Mouse (Mus musculus) embryonic facial prominence, embryonic 15.5 days (tissue): ENCODE data around the gene Rabggtb. TPM values are rescaled to one million over a fixed set of nuclear protein-coding genes. Genes with fewer than 3 reads are reported as not detected.
"Not testable (repeated sequence)": the region's sequence is repeated elsewhere in the genome, so short reads cannot be mapped to it uniquely, and the experiment has no call there.

ENCODE experiments used
- ATAC-seq: fragments of 200-750 bp; cut with Nextera tagmentation; 2 replicates; pipeline ENCODE4 v1.8.0; 2017; ENCODE audit warnings: low read depth, moderate TSS enrichment; ENCODE audit not compliant: insufficient number of reproducible peaks, low FRiP score, low TSS enrichment
- H3K27ac ChIP-seq: fragments of 300-500 bp; sonication (generic); replicated peaks from 2 replicates; pipeline ENCODE4 v1.5.1; 2015; ENCODE audit warnings: mild to moderate bottlenecking, inconsistent platforms
- H3K27me3 ChIP-seq: fragments of 300-500 bp; sonication (generic); 2 replicates; pipeline ENCODE4 v1.6.1; 2015; ENCODE audit warnings: inconsistent platforms
- H3K36me3 ChIP-seq: fragments of 300-500 bp; sonication (generic); 2 replicates; pipeline ENCODE4 v1.6.1; 2015; ENCODE audit warnings: mild to moderate bottlenecking, inconsistent platforms
- H3K4me1 ChIP-seq: fragments of 300-500 bp; sonication (generic); 2 replicates; pipeline ENCODE4 v1.6.1; 2015; ENCODE audit warnings: inconsistent platforms
- H3K4me2 ChIP-seq: fragments of 300-500 bp; sonication (generic); replicated peaks from 2 replicates; pipeline ENCODE4 v1.6.1; 2015; ENCODE audit warnings: mild to moderate bottlenecking, inconsistent platforms
- H3K4me3 ChIP-seq: fragments of 300-500 bp; sonication (generic); replicated peaks from 2 replicates; pipeline ENCODE4 v1.5.1; 2015; ENCODE audit warnings: mild to moderate bottlenecking, inconsistent platforms
- H3K9ac ChIP-seq: fragments of 300-500 bp; sonication (generic); 2 replicates; pipeline ENCODE4 v1.6.1; 2015; ENCODE audit warnings: inconsistent platforms
- H3K9me3 ChIP-seq: fragments of 300-500 bp; sonication (generic); replicated peaks from 2 replicates; pipeline ENCODE4 v1.6.1; 2016; ENCODE audit warnings: inconsistent platforms
- WGBS: fragments of 180-500 bp; shearing (Covaris S2); methylation state at CpG from one replicate; pipeline ENCODE4 v1.1.7; 2015; 5-methylcytosine and 5-hydroxymethylcytosine counted together
- polyA plus RNA-seq: library from polyadenylated mRNA; unstranded; fragments of >200 nt; fragmentation: Nextera tagmentation; extraction: Ambion mirVana; gene quantifications from 2 replicates; pipeline ENCODE4 v1.2.1, GENCODE M21; 2015

The Rabggtb gene
- polyA plus RNA-seq, 1 experiment from 2014 or later: 46.5 TPM

DNA sequence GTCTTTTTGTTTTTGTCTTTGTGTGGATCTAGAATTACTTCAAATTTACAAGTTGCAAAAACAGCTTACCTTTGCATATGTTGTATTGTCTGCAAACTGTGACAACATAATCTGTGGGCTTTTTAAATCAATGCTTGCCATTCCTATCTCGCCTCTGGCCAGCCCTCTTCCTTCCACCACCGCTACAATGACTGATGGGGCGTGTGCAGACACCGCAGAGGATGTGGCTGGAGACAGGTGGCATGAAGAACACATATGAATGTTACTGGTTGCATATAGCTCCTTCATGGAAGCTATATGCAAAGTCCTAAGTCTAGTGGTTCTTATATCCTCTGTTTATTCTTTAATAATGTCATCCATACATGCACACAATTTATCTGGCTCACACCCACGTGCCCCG is 15.6 kb downstream of the Rabggtb start:
- H3K27me3 ChIP-seq: no peaks in the 10 kb centered on the region
- H3K36me3 ChIP-seq: no peaks in the 10 kb centered on the region
- no peak overlapping the region for H3K4me3 ChIP-seq
- H3K4me2 ChIP-seq: no peak overlapping the region
- no peak for ATAC-seq
- H3K9me3 ChIP-seq: no peaks in the 10 kb centered on the region
- no peak overlapping the region for H3K9ac ChIP-seq
- no peaks in the 10 kb centered on the region for H3K4me1 ChIP-seq
- 60% methylated on average over 6 of the region's 6 CpGs for WGBS
- H3K27ac ChIP-seq: no peak overlapping the region

DNA sequence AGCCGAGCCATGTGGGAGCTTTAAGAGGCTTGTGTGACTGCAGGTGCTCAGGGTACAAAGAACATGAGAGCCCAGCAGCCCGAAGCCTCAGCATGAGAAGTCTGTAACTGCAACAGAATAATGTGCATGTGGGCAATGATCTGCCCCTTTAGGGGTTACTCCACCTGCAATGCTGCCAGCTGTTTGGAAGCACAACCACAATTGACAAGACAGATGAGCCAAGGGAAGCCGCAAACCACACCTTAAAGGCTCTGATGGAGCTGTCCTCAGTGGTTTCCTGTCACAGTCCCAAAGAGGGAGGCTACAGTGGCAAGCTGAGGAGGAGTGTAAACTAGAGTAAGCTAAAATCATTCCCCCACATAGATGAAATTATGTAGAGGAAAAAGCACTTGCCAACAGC is 17.4 kb downstream of the Rabggtb start:
- no peak overlapping the region for H3K27ac ChIP-seq
- WGBS: 85% methylated on average over 3 of the region's 3 CpGs
- no peaks in the 10 kb centered on the region for H3K4me1 ChIP-seq
- no peaks in the 10 kb centered on the region for H3K27me3 ChIP-seq
- H3K9me3 ChIP-seq: no peaks in the 10 kb centered on the region
- no peak for ATAC-seq
- H3K4me2 ChIP-seq: no peak overlapping the region
- no peaks in the 10 kb centered on the region for H3K36me3 ChIP-seq
- H3K4me3 ChIP-seq: no peak overlapping the region
- H3K9ac ChIP-seq: no peak overlapping the region

DNA sequence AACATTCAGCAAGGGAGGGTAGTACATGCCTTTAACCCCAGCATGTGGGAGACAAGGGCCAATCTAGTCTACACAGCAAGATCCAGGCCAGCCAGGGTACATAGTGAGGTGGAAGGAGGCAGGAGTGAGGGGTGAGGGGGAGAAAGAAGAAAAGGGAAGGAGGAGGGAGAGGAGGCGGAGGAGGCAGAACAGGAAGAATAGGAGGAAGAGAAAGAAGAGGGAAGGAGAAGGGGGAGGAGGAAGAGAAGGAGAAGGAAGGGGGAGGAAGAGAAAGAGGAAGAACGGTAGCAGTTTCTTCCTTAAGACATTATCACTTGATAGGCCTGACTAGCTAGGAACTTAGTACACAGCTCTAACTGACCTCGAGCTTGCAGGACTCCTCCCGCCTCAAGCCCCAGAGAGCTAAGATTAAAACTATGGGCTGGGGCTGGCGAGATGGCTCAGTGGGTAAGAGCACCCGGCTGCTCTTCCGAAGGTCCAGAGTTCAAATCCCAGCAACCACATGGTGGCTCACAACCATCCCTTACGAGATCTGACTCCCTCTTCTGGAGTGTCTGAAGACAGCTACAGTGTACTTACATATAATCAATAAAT is 23.5 kb downstream of the Rabggtb start:
- Histone ChIP-seq H3K27me3 (no peaks in the 10 kb centered on the region), H3K9ac (no peak overlapping the region), H3K4me1 (no peaks in the 10 kb centered on the region), H3K36me3 (no peaks in the 10 kb centered on the region), H3K27ac (no peak overlapping the region), H3K4me3 (no peak overlapping the region), H3K4me2 (no peak overlapping the region), H3K9me3 (no peaks in the 10 kb centered on the region)
- no peak for ATAC-seq
- WGBS: 70% methylated on average over 7 of the region's 8 CpGs

DNA sequence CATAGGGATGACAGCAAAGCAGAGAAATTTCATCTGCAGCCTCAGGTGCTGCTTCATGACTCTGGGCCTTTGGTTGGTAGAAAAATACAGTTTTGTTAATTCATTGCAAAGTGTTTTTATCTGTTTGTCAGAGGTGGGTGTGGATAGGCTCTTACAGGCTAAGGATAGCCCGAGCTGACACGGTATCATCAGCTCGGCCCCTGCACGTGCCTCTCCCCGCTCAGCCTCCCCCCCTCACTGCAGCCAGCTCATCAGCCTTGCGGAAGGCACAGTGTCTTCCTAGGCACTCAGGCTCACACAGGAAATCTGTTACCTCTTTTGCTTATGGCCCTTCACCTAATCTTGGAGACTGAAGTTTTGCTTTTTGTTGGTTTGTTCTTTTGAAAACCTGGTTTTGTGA is 24.7 kb downstream of the Rabggtb start:
- Histone ChIP-seq H3K4me2 (no peak overlapping the region), H3K27me3 (no peaks in the 10 kb centered on the region), H3K9me3 (no peaks in the 10 kb centered on the region), H3K36me3 (no peaks in the 10 kb centered on the region), H3K4me3 (no peak overlapping the region), H3K27ac (no peak overlapping the region), H3K9ac (no peak overlapping the region), H3K4me1 (no peaks in the 10 kb centered on the region)
- no peak for ATAC-seq
- WGBS: 69% methylated on average over 6 of the region's 6 CpGs

DNA sequence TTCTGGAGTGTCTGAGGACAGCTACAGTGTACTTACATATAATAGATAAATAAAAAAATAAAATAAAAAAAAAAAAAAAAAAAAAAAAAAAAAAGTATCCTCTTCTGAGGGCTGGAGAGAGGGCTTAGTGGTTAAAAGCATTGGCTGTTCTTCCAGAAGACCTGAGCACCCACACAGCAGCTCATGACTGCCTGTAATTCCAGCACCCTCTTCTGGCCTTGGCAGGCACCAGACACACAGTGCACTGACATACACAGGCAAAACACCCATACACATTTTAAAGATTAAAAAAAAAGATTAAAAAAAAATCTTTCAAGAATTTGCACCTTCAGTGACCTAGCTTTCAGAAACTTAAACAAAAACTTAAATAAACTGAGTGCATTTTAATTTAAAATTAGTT is 26.5 kb downstream of the Rabggtb start:
- no peak; the same call in 1 of the 2 replicates for ATAC-seq
- H3K36me3 ChIP-seq: no peaks in the 10 kb centered on the region
- H3K9me3 ChIP-seq: no peaks in the 10 kb centered on the region
- no peak overlapping the region for H3K9ac ChIP-seq
- no peak overlapping the region for H3K27ac ChIP-seq
- no peak overlapping the region for H3K4me2 ChIP-seq
- no peaks in the 10 kb centered on the region for H3K4me1 ChIP-seq
- H3K27me3 ChIP-seq: no peaks in the 10 kb centered on the region
- no peak overlapping the region for H3K4me3 ChIP-seq

DNA sequence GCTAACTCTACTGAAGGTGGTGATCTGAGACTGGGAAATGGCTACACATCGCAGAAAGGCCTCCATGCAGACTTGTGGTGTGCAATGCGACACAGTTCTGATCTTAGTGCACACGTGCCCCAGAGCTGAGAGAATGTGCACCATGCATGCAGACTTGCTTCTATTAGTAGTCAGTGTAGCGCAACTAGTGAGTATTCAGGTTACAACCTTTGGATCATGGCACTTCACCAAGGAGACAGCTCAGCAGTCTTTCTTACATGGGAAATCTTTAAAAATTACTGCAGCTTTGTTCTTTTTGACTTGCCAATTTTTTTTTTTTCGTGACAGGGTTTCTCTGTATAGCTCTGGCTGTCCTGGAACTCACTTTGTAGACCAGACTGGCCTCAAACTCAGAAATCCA is 41.4 kb downstream of the Rabggtb start:
- no peak overlapping the region for H3K4me3 ChIP-seq
- H3K27me3 ChIP-seq: no peaks in the 10 kb centered on the region
- no peak for ATAC-seq
- no peak overlapping the region for H3K9ac ChIP-seq
- no peak overlapping the region for H3K27ac ChIP-seq
- no peaks in the 10 kb centered on the region for H3K36me3 ChIP-seq
- H3K4me1 ChIP-seq: no peaks in the 10 kb centered on the region
- WGBS: 81% methylated on average over 5 of the region's 5 CpGs
- H3K4me2 ChIP-seq: no peak overlapping the region
- H3K9me3 ChIP-seq: no peaks in the 10 kb centered on the region

DNA sequence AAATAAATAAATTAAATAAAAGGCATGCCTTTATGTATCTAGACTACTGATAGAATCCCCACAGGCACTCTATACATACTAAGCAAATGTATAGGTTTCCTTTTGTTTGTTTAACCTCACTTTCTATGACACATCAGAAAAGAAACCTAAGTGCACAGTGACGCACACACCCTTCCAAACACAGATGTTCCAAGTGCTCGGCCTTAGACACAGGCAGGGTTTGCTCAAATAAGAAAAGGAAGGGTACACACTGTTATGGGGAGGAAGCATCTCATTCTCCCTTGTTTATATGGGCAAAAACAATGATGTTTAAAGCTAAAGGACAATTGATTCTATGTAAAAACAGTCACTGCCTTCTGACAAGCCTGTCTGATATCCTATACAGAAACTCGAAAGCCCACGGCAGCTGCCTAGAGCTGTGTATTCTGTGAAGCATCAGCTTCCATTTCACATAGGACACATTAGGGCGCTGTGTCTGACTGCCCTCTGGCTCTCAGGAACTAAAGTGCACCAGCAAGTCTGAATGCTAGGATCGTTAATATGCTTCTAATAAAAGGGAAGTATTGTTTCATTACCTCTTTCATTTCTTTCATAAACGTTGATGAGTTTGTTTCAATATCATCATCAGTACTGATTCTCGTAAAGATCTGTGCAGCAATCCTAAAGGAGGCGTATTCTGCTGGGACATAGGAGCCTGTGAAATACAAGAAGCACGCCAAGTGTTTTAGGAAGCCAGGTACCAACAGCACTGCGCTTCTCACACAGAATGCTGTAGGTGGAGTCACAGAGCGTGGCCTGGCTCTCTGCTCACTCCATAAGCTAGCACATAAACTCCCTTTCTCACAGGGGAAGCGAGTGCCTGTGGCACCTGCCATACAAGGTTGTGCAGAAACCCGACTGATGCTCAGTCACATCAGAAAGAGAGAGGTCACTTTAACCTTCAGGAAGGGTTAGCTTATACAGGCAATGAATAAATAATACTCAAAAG is 45.4 kb downstream of the Rabggtb start:
- no peaks in the 10 kb centered on the region for H3K36me3 ChIP-seq
- no peaks in the 10 kb centered on the region for H3K27me3 ChIP-seq
- H3K9me3 ChIP-seq: no peaks in the 10 kb centered on the region
- no peak overlapping the region for H3K4me3 ChIP-seq
- no peak overlapping the region for H3K4me2 ChIP-seq
- ATAC-seq: no peak
- no peak overlapping the region for H3K27ac ChIP-seq
- 59% methylated on average over 14 of the region's 14 CpGs for WGBS
- no peaks in the 10 kb centered on the region for H3K4me1 ChIP-seq
- H3K9ac ChIP-seq: no peak overlapping the region

DNA sequence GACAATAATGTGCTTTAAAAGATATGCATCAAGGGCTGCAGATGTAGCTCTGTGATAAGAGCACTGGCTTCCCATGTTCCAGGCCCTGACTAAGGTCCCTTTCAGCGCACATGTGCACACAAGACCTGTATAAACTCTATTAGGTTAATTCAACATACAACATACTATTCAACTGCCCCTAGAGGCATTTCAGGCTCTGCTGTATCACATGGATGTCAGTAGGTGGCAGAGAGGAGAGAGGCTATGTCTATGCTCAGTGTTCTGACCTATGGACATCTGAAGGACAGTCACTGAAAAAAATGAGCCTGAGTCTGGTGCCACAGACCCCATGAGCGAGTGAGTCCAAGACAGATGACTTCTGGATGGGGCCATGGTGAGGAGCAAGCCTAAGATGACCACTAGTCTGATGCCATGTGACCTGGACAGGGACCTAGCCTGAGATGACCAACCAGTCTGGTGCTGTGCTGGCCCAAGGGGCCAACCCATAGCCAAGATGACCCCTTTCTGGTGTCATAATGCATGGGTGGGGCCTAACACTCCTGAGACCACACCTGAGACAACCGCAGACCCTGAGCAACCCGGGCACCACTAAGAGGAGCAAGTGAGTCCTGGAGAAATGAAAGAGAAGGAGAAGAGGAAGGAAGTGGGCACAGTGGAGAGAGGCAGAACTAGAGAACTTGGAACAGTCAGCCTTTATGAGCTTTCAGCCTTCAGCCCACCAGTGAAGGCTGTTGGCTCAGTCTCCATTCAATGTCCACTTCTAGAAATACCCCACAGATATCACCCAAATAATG is 48.0 kb downstream of the Rabggtb start:
- peak; percentile 43; the same call in 1 of the 2 replicates for ATAC-seq
- WGBS: 84% methylated on average over 4 of the region's 4 CpGs

DNA sequence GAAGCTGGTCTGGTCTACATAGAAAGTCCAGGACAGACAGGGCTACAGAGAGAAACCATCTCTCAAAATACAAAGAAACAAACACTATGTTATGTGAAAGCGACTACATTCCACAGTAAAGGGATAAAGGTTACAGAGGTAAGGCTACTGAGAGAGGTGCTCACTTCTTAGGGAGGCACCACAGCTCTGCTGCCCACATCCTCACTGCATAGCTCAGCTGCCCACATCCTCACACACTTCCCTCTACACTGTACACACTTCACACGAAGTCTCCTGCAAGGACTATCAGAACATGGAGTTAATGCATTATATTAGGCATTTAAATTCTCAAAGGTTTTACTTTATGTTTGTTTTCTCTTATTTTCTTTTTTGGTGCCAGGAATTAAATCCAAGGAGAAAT is 49.0 kb downstream of the Rabggtb start:
- 73% methylated on average over 2 of the region's 2 CpGs for WGBS
- no peak for ATAC-seq
- Histone ChIP-seq H3K27ac (no peak overlapping the region), H3K9ac (no peak overlapping the region), H3K4me2 (no peak overlapping the region), H3K36me3 (no peaks in the 10 kb centered on the region), H3K9me3 (no peaks in the 10 kb centered on the region), H3K4me1 (no peaks in the 10 kb centered on the region), H3K27me3 (no peaks in the 10 kb centered on the region), H3K4me3 (no peak overlapping the region)

More for the DNA sequence above, 48.0 kb downstream of the Rabggtb start:
- H3K4me2 ChIP-seq: no peak overlapping the region
- no peak overlapping the region for H3K9ac ChIP-seq
- no peaks in the 10 kb centered on the region for H3K27me3 ChIP-seq
- no peaks in the 10 kb centered on the region for H3K4me1 ChIP-seq
- H3K4me3 ChIP-seq: no peak overlapping the region
- H3K9me3 ChIP-seq: no peaks in the 10 kb centered on the region
- H3K27ac ChIP-seq: no peak overlapping the region
- H3K36me3 ChIP-seq: no peaks in the 10 kb centered on the region

DNA sequence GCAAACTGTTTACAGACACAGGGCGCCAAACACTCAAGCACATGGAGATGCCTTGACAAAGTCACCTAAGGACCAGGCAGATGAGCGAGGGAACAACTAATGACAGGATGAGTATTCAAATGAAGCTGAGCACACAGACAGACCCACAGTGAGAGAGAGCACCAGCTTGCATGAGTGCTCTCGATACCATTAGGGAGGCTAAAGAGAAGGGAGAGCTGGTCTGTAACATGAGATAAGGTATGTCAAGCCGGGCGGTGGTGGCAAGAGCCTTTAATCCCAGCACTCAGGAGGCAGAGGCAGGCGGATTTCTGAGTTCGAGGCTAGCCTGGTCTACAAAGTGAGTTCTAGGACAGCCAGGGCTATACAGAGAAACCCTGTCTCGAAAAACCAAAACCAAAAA is 52.4 kb downstream of the Rabggtb start:
- not testable (repeated sequence) for H3K27ac ChIP-seq, H3K36me3 ChIP-seq, H3K4me1 ChIP-seq, H3K9ac ChIP-seq, H3K27me3 ChIP-seq, H3K4me2 ChIP-seq, H3K4me3 ChIP-seq, ATAC-seq, H3K9me3 ChIP-seq
- WGBS: 88% methylated on average over 8 of the region's 8 CpGs

DNA sequence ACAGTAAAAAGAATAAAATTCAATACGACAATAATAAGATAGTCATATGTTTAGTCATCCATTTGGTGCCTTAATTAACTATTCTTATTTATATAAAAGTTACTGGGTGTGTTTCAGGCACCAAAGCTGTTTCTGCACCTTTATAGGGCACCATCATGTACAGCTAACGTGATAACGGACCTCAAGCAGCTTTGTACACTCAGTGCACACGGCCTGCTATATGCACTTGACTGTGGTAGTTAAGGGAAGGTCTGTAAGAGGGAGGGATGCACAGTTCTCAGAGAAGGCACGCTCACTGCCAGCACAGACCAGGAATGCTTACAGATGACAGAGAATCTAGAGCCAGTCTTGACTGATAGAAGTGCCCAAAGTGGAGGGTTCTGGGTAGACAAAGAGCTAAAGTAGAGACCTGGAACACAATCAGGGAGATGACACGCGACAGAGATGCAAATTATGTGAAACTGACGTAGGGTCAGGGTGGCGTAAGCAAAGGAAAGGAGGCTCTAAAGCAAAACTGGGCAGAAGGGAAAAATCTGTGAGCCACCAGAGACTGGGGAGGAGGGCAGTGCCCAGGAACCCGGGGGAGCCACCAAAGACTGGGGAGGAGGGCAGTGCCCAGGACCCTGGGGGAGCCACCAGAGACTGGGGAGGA is 54.3 kb downstream of the Rabggtb start:
- no peak for ATAC-seq
- WGBS: 74% methylated on average over 10 of the region's 10 CpGs
- Histone ChIP-seq H3K4me1 (no peaks in the 10 kb centered on the region), H3K36me3 (no peaks in the 10 kb centered on the region), H3K4me2 (no peak overlapping the region), H3K27me3 (no peaks in the 10 kb centered on the region), H3K4me3 (no peak overlapping the region), H3K27ac (no peak overlapping the region), H3K9me3 (no peaks in the 10 kb centered on the region), H3K9ac (no peak overlapping the region)
